Mouse (Mus musculus): Measurements from ENCODE around the gene Dgka. TPM values are rescaled to one million over a fixed set of nuclear protein-coding genes. Genes with fewer than 3 reads are reported as not detected.
"Not testable (repeated sequence)": the region's sequence is repeated elsewhere in the genome, so short reads cannot be mapped to it uniquely, and the experiment has no call there.

The Dgka gene
- polyA plus RNA-seq, 1 experiment from 2014 or later, result 7.1 TPM

DNA sequence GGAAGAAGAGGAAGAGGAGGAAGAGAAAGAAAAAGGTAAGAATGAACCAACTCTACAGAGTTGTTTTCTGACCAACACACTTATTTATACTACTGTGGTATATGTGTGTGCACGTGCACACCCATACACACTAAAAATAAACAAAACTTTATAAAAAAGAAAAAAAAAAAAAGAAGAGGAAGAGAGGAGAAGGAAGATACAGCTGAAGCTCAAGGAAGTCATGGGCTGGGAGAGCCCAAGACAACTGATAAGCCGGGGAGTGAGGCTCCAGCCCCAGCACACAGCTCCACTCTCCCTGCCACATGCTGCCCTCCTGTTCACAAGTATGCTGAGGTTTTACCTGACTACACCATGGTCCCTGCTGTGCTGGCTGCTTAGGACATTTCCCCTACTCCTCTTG, 4.4 kb downstream of the Dgka start:
- Histone ChIP-seq H3K9me3 (ENCODE audit: control insufficient read depth) (no peaks in the 10 kb centered on the region), H3K4me3 (ENCODE audit: low read depth, low read length) (no peak overlapping the region), H3K4me2 (replicated peaks; ENCODE audit: low read depth) (no peak overlapping the region), H3K9ac (ENCODE audit: low read depth, low read length) (no peak overlapping the region), H3K27ac (ENCODE audit: low read depth, low read length) (no peak overlapping the region), H3K4me1 (replicated peaks; ENCODE audit: control insufficient read depth, insufficient read depth, low read length) (peaks cover 6% of the 10 kb centered on the region; the same call in 1 of the 2 replicates), H3K36me3 (ENCODE audit: control insufficient read depth, insufficient read depth) (no peaks in the 10 kb centered on the region), H3K27me3 (replicated peaks; ENCODE audit: control insufficient read depth, insufficient read depth, low read length) (no peaks in the 10 kb centered on the region)
- ATAC-seq, result no peak
- no peak for TF ChIP-seq CTCF (IDR thresholded peaks at IDR 0.05; ENCODE audit: low read depth)
- 28% methylated on average over 2 of the region's 2 CpGs for WGBS

DNA sequence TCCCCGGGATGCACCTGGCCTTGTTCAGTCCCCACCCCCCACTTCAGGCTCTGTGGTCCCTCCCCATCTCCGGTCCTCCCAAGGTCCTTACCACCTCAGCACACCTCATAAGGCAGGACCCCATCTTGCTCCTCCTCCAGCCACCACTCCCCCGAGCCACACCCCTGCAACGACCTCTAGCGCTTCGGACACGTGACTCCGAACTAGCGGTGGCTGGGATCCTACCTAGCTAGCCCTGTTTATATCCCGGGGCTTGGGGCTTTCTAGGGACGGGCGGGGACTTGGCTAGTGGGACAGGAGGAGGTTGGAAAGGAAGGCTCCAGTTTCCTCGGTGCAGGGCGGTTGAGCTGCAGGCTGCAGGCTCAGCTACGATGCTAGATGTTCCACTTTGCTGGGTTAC, 7.2 kb downstream of the Dgka start:
- Histone ChIP-seq H3K9me3 (ENCODE audit: control insufficient read depth) (no peaks in the 10 kb centered on the region), H3K27me3 (replicated peaks; ENCODE audit: control insufficient read depth, insufficient read depth, low read length) (no peaks in the 10 kb centered on the region), H3K4me1 (replicated peaks; ENCODE audit: control insufficient read depth, insufficient read depth, low read length) (no peaks in the 10 kb centered on the region), H3K4me2 (replicated peaks; ENCODE audit: low read depth) (peak overlapping the region; percentile 45), H3K36me3 (ENCODE audit: control insufficient read depth, insufficient read depth) (peaks cover 7% of the 10 kb centered on the region; the same call in 1 of the 2 replicates), H3K4me3 (ENCODE audit: low read depth, low read length) (no peak overlapping the region), H3K9ac (ENCODE audit: low read depth, low read length) (no peak overlapping the region), H3K27ac (ENCODE audit: low read depth, low read length) (no peak overlapping the region)
- 8% methylated on average over 15 of the region's 15 CpGs for WGBS
- TF ChIP-seq CTCF (IDR thresholded peaks at IDR 0.05; ENCODE audit: low read depth), result no peak
- peak; percentile 42; the same call in 1 of the 2 replicates for ATAC-seq

DNA sequence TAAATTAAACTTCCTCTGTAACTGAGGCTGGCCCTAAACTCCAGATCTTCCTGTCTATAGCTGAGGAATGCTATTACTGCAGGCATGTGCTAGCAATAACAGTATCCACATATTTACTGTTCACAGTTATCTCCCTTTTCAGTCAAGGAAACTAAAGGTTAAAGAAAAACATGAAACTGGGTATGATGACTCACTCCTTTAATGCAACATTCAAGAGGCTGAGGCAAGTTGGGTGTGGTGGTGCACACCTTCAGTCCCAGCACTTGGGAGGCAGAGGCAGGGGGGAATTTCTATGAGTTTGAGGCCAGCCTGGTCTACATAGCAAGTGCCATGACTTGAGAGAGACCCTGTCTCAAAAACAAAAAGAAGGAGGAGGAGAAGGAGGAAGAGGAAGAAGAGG, 12.7 kb downstream of the Dgka start:
- no peaks in the 10 kb centered on the region for H3K27me3 ChIP-seq (replicated peaks; ENCODE audit: control insufficient read depth, insufficient read depth, low read length)
- no peak overlapping the region for H3K9ac ChIP-seq (ENCODE audit: low read depth, low read length)
- no peak for TF ChIP-seq CTCF (IDR thresholded peaks at IDR 0.05; ENCODE audit: low read depth)
- H3K4me2 ChIP-seq (replicated peaks; ENCODE audit: low read depth), result no peak overlapping the region
- no peak overlapping the region for H3K27ac ChIP-seq (ENCODE audit: low read depth, low read length)
- H3K9me3 ChIP-seq (ENCODE audit: control insufficient read depth), result no peaks in the 10 kb centered on the region
- H3K36me3 ChIP-seq (ENCODE audit: control insufficient read depth, insufficient read depth), result peaks cover 23% of the 10 kb centered on the region; the same call in 1 of the 2 replicates
- peak; percentile 44; the same call in 1 of the 2 replicates for ATAC-seq
- no peak overlapping the region for H3K4me3 ChIP-seq (ENCODE audit: low read depth, low read length)
- H3K4me1 ChIP-seq (replicated peaks; ENCODE audit: control insufficient read depth, insufficient read depth, low read length), result no peaks in the 10 kb centered on the region

- no peaks in the 10 kb centered on the region for H3K9me3 ChIP-seq (ENCODE audit: control insufficient read depth)
- no peak overlapping the region for H3K27ac ChIP-seq (ENCODE audit: low read depth, low read length)
- ATAC-seq, result peak; percentile 45
- no peak overlapping the region for H3K9ac ChIP-seq (ENCODE audit: low read depth, low read length)
- TF ChIP-seq CTCF (IDR thresholded peaks at IDR 0.05; ENCODE audit: low read depth), result peak; percentile 83
- WGBS, result 19% methylated on average over 10 of the region's 10 CpGs
- no peaks in the 10 kb centered on the region for H3K4me1 ChIP-seq (replicated peaks; ENCODE audit: control insufficient read depth, insufficient read depth, low read length)
- no peaks in the 10 kb centered on the region for H3K27me3 ChIP-seq (replicated peaks; ENCODE audit: control insufficient read depth, insufficient read depth, low read length)
- no peak overlapping the region for H3K4me2 ChIP-seq (replicated peaks; ENCODE audit: low read depth)
- H3K4me3 ChIP-seq (ENCODE audit: low read depth, low read length), result no peak overlapping the region
- peaks cover 23% of the 10 kb centered on the region; the same call in 1 of the 2 replicates for H3K36me3 ChIP-seq (ENCODE audit: control insufficient read depth, insufficient read depth)
Observed at GRCm38 (mm10) chr10:128731002-128731433, 13.6 kb downstream of the Dgka start.

- ATAC-seq, result no peak
- Histone ChIP-seq H3K27ac (ENCODE audit: low read depth, low read length) (no peak overlapping the region), H3K36me3 (ENCODE audit: control insufficient read depth, insufficient read depth) (peaks cover 19% of the 10 kb centered on the region; the same call in 1 of the 2 replicates), H3K9me3 (ENCODE audit: control insufficient read depth) (no peaks in the 10 kb centered on the region), H3K4me1 (replicated peaks; ENCODE audit: control insufficient read depth, insufficient read depth, low read length) (no peaks in the 10 kb centered on the region), H3K9ac (ENCODE audit: low read depth, low read length) (no peak overlapping the region), H3K4me2 (replicated peaks; ENCODE audit: low read depth) (no peak overlapping the region), H3K27me3 (replicated peaks; ENCODE audit: control insufficient read depth, insufficient read depth, low read length) (no peaks in the 10 kb centered on the region), H3K4me3 (ENCODE audit: low read depth, low read length) (no peak overlapping the region)
- WGBS, result 88% methylated on average over 5 of the region's 5 CpGs
- TF ChIP-seq CTCF (IDR thresholded peaks at IDR 0.05; ENCODE audit: low read depth), result no peak
Observed at GRCm38 (mm10) chr10:128728059-128728458, 16.6 kb downstream of the Dgka start.

GRCm38 (mm10) chr10:128725466-128725865, 19.2 kb downstream of the Dgka start:
- 75% methylated on average over 3 of the region's 4 CpGs for WGBS
- not testable (repeated sequence) for H3K4me1 ChIP-seq (replicated peaks; ENCODE audit: control insufficient read depth, insufficient read depth, low read length); H3K9ac ChIP-seq (ENCODE audit: low read depth, low read length); H3K4me3 ChIP-seq (ENCODE audit: low read depth, low read length); H3K27ac ChIP-seq (ENCODE audit: low read depth, low read length); ATAC-seq; H3K27me3 ChIP-seq (replicated peaks; ENCODE audit: control insufficient read depth, insufficient read depth, low read length); H3K9me3 ChIP-seq (ENCODE audit: control insufficient read depth); H3K4me2 ChIP-seq (replicated peaks; ENCODE audit: low read depth)
- H3K36me3 ChIP-seq (ENCODE audit: control insufficient read depth, insufficient read depth), result peaks cover 19% of the 10 kb centered on the region; the same call in 1 of the 2 replicates

All from intestine, postnatal 0 days (tissue).